Mouse (Mus musculus) regulatory T cell (primary cell): ENCODE data around the gene 1700113H08Rik.

Source experiments
- in situ Hi-C: fragments of 300-600 bp; cut with MboI, MseI; formaldehyde crosslinking; loops from one replicate; pipeline ENCODE4 v1.15.1; 2025; ENCODE audit warnings: high pct_unique_total_duplicates

Gene 1700113H08Rik

DNA sequence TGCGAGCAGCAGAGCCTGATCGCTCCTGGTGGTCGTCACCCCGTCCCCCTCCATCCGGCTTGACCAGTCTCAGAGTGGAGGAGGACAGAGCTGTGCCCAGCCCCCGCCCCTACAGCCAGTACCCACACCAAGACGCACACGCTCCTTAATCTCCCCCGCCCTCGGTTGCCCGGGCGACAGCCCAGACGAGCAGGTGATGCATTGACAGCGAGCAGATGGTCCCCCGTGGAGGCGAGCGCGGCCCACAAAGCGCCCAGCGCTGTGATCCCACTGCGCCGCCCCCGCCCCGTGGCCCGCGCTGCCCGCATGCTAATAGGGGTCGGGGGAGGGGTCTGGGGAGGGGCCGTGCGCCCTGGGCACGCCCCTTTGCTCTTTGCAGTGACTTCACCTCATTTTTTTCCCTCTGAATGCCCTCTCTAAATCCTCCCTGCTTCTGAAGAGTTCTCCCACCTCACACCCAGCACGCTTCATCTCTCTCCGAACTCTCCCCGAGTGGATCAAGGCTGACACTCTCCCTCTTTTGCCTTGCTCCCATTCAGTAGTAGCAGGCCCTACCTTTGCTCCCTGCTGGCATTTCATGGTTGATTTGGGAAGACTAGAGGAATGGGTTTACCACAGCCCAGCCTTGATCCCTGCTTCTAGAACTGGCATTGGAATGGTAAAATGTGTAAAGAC lies 543 bp downstream of the 1700113H08Rik start:
- in situ Hi-C loops, result no loop called here

DNA sequence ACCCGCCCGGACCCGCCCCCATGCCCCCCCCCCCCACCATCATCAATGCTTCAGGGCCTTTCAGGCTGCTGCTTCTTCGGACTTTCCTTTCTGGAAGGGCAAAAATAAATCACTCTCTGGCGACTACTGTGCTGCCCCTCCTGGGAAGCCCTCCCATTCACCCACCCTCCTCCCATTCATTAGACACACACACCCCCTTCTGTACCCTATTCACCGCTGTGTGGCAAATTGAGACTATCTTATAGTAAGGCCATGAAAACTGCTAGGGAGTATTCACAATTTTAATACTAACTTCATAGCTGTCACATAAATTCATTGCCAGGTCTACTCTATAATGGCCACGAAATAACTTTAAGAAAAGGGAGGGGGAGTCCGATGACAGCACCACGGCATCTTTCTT lies 1.1 kb downstream of the 1700113H08Rik start:
- in situ Hi-C loops, result no loop called here

DNA sequence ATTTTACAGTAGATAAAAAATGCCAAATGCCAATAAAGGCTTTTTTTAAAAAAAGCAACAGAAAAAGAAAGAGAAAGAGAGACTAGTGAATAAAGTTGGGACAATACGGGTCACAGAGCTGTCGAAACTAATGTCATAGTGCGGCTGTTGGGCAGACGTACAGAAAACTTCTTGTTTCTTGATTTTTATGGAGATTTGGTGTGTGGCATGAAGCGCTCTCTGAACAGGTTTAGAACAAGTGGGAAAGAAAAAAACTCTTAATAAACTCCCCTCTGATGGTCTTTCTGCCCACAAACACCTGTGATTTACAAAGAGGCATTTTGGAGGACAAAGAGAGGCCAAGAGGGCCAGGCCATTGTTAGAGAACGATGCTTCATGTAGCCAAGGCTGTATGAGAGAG lies 1.6 kb downstream of the 1700113H08Rik start:
- in situ Hi-C loops, result no loop called here

DNA sequence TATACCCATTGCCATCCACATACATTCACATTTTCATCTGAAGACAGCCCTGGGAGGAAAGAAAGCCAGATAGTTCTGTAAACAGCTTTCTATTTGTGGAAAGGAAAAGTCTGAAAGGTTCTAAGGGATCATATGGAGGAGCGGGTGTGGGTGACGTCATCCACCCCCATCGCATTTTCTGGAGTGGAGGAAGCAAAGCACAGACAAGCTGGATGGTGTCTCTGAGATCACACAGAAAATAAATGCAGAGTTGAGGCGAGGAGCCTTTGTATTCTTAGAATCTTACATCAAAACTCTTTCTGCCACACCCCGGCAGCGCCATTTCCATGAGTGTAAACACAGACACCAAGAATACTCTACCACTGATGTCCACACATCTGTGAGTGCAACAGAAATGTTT lies 26.4 kb downstream of the 1700113H08Rik start:
- in situ Hi-C loops, result no loop called here

DNA sequence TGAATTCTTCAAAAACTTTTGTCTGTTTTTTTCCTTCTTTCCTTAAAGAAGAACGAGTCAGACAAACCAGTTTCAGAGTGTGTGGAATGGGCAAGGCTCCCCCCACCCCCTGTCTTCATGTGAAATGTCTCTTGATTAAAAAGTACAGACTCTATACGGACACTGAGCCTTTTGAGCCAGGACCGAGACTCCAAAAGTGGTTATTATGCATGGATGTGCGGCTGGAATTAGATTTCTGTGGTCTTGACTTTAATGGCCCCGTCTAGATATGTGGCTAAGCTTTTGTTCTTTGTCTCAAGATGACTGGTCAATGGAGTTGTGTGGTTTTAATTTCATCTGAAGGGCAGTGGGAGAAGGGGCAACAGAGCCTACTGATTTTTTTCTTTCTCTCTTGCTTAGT lies 29.8 kb downstream of the 1700113H08Rik start:
- in situ Hi-C loops, result no loop called here

DNA sequence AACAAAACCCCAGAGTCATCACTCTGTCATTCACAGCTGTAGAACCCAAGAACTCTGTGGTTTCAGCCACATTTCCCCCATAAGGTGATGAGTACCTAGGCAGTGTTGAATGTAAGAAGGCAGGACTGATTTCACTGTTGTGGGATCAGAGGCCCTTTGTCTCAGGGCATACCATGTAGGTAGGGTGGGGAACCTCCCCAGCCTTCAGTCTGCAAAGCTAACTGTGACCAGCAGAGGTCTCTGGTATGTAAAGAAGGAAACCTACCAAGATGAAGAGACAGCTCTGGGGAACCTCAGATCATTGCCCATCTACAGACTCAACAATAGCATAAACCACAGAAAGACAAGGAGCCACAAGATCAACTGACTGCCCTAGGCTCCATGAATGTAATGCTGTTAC lies 36.4 kb downstream of the 1700113H08Rik start:
- in situ Hi-C loops, result loop anchor here (5.0 kb wide), 1 partner anchor 52 kb away; no protein-coding TSS in a partner anchor

DNA sequence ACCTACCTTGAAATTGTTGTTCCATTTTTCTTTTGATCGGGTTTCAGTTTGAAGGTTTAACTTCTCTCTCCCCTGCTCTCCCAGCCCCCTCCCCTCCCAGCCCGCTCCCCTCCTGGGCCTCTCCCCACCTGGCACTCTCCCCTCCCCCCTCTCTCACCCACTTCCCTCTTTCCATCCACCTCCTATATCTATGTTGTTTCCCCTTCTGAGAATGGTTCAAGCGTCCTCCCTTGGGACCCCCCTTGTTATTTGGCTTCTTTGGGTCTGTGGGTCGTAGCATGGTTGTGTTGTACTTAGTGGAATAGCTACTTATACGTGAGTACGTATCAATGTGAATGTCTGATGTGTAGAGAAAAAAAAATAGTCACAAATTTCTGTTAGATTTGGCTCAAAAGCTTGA lies 40.9 kb downstream of the 1700113H08Rik start:
- in situ Hi-C loops, result no loop called here

DNA sequence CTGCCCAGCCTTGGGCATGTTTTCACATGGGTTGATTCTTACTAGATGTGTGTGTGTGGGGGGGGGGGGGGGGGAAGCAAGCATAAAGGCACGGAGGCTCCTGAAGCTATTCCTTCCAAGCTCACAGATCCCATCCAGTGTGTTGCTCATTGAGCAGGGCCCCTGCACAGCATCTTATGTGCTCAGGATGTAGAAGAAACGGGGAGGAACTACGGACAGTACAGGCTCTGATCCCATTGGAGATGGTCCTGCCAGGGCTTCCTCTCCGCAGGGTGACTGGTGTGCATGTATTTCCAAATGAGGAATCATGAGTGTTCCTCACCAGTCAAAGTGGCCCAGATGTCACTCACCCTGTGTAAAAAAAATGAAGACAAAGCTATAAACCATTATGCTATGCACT lies 42.8 kb downstream of the 1700113H08Rik start:
- in situ Hi-C loops, result no loop called here

DNA sequence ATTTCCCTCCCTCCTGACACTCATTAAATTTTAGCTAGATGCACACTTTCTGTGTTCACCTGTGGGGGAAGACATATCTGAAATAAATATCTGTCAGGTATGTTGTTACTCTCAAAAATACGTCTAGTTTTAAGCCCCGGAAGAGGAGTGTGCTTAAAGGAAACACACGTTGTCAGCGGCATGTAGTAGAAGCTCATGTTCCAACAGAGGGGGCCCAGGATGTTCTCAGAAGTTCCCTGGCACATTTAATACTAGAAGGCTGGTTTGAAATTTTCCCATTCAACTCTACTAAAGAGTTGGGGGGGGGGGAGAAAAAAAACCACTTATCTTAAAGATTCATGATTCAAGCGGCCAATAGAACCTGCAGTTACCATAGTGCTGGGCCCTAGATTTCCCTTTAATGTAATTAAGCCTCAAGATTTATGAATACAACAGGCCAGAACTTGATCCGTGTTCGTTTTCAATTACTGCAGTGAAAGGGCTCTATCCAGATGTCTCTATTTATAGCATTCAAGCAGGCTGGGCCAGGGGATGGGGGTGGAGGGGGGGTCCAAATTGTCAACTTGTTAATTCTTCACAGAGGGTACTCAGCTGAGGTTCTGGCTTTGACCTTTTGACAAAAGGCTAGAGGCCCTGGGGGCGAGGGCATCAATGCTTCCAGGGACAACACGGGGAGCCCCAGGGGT lies 43.6 kb downstream of the 1700113H08Rik start:
- in situ Hi-C loops, result no loop called here

DNA sequence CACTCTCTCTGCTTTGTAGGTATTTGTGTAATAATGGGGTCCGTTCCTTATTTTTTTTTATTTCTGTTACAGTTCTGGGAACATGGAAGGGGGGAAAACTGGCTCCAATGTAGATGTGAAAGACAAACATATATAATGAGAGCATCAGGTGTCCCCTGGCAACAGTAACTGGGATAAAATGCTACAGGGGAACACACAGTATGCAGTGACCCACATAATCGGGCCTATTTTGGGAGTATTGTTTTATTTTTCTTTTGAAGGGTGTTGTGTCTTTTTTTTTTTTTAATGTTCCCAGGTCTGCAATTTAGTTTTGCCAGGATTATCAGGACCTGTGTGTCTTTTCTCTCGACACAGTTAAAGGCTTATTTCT lies 44.1 kb downstream of the 1700113H08Rik start:
- in situ Hi-C loops, result no loop called here

DNA sequence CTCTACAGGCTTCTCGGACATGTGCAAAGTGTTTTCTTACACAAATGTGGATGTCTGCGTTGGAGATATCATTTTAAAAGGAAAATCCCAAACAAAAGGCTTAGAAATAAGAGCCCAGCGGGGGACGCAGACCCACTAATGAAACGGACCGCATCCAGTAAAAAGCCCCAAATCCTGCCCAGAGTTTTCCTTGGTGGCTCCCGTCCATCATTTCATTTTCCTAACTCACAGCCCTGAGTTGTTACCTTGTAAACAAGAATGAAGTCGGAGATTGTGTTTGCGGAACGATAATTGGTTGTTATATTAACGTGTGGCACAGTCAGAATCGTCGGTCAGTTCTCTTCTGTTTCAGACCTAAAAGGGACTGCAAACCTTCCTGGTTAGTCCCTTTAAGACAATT lies 44.6 kb downstream of the 1700113H08Rik start:
- in situ Hi-C loops, result no loop called here

DNA sequence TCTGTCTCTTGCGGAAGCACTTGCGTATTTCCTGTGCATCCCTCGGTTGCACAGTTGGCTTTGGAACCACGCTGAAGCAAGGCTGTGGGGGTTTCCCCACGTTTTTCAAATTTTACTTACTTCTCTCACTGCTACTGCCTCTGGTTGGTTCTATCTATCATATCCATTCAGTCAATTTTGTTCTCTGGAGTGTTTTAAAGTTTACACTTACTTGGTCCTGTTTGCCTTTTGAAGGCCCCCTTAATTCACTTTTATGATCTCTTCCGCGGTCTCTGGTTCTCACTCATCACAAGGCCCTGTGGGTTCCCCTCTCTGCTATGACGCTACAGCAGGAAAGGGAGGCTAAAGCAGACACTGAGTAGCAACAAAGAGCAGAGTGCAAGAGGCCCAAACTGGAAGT lies 45.4 kb downstream of the 1700113H08Rik start:
- in situ Hi-C loops, result no loop called here

DNA sequence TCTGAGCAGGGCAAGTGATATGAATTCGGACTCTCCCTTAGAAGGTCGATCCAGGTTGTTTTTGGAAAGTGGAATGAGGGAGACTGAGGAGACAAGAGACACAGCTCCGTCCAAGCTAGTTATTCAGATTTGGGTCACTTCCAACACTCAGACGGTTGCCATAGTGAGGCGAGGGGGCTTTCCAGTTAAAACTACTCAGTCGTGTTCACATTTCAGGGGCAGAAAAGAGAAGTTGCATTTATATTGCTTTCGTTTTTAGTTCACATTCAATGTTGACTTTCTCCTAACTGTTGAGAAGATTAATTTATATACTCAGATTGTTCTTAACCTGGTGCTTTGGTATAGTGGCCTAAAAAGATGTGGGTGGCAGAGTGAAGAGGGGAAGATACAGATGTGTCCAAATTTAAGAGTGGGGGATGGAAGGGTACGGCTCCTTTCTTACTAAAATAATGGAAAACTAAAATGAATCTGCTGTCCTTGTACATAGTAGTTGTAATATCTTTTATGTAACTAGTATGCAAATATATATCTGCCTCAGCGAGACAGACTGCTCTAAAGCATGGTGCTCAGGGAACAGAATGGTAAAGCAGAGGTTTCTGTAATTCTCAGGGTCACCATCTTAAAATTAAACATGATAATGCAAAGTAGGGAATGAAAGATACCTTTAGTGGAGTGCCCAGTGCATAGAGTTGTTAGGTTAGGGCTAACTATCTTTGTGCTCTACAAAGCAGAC lies 49.9 kb downstream of the 1700113H08Rik start:
- in situ Hi-C loops, result no loop called here

DNA sequence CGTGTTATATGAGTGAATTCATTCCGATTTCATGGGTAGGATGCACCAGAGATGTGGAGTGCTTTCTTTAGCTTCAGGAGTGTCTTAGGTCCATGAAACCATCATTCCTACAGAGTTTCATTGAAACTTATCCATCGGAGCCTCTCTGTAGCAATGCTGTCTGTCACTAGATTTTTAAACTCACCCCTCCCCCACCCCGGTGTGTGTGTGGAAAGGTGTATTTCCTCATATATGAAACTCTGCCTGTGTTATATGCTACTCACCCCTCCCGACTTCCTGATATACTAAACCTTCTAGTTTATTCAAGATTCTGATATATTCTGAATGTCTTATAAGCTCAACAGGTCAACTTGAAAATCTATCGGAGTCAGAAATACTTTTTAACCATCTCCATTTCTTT lies 50.5 kb downstream of the 1700113H08Rik start:
- in situ Hi-C loops, result no loop called here

DNA sequence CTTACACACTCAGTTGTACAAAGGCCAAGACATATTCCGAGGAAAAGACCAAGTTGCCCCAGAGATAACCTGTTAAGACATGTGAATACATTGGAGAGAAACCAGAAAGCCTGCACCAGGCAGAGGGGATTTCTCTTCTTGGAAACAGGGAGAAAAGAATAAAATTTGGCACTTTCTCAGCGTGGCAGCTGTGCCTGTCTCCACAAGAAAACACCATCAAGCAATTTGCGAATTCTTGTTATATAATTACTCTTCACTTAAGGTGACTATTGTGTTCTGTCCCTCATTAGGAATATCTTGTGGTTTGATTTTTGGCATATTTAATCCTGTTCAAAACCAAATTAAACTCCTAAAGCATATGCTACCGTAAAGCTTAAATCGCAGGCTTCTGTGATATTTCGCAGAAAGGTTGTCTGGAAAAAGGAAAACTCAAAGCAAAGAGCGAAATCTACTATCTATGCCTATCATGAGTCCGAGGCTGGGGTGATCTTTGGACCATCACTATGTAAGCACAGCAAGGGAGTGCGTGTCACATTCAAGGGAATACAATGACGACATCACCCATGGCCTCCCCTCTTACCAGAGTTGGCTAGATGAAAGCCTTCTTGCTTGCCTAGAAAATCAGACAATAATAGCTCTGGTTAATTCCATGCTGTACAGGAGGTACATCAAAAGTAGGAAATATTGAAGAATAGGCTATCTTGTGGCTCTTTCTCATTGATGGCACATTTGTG lies 51.4 kb downstream of the 1700113H08Rik start:
- in situ Hi-C loops, result no loop called here

DNA sequence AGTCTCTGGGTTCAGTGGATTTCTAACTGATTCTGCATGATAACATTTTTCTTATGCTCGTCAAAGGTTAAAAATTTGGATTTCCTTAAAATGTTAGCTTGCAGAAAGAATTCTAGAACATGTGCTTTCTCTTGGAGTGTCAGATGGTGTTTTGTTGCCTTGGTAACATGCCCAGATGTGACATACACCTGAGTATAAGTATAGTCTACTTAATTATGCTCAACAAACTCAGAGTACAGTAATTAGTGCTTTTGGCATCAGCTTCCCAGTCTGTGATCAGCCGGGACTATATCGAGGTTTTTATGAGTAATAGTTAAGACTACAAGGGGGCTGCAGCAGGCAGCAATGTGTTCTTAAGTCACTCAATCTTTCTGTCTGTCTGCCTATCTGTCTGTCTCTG lies 53.1 kb downstream of the 1700113H08Rik start:
- in situ Hi-C loops, result no loop called here

DNA sequence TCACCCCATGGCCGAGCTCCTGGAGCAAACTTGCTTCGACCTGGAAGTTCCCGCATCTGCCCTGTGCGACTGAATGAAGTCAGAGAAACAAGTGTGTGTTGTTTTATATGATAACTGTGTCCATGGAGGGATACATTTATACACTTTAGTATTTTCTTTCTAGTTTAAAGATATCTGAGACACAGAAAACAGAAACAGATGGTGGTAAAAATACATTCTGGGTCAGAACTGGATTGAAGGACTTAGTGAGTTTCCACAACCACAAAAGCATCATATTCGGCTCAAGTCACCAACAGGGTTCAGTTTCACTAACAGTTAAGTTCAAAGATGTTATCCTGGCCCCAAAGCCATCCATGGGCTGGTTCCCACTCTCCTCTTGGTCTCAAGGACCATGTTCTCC lies 67.2 kb downstream of the 1700113H08Rik start:
- in situ Hi-C loops, result no loop called here

DNA sequence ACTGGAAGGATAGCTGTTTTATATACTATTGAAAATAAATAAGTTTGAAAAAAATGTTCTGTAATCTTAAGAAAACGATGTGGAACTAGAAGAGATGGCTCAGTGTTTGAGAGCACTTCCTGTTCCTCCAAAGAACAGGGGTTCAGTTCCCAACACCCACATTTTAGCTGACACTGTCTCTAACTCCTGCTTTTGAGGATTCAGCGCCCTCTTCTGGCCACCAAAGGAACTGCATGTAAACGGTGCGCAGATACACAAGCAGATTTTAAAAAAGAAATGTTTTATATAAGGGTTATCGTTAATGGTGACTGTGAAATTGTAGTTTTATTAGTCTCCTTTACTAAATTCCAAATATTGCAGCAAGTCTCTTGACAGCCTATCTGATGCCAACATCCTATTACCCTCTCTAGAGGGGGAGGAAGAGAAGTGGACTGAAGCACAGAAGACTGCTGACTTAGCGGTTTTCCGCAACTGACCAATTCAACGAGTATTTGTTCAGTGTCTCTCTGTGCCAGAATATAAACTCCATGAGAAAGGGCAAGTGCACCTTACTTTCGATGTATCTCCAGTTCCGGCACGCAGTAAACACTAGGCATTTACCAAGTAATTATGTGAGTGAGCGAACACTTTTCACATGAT lies 68.5 kb downstream of the 1700113H08Rik start:
- in situ Hi-C loops, result no loop called here

DNA sequence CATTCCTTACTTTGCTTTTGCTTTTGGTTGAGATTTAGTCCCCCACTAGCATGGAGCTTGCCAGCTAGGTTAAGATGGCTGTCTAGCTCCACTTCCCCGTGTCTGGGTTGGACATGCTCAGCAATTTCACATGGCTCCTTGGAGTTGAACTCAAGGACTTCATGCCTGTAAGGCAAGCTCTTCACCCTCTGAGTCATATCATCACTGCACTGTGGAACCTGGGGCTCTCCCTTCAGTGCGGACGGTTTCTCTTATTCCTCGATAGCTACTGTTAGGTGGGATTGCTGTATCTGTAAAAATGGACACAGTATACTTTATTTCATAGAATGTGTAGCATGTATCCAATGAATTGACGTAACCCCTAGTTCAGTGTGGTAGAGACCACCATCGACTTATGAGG lies 93.2 kb downstream of the 1700113H08Rik start:
- in situ Hi-C loops, result no loop called here

DNA sequence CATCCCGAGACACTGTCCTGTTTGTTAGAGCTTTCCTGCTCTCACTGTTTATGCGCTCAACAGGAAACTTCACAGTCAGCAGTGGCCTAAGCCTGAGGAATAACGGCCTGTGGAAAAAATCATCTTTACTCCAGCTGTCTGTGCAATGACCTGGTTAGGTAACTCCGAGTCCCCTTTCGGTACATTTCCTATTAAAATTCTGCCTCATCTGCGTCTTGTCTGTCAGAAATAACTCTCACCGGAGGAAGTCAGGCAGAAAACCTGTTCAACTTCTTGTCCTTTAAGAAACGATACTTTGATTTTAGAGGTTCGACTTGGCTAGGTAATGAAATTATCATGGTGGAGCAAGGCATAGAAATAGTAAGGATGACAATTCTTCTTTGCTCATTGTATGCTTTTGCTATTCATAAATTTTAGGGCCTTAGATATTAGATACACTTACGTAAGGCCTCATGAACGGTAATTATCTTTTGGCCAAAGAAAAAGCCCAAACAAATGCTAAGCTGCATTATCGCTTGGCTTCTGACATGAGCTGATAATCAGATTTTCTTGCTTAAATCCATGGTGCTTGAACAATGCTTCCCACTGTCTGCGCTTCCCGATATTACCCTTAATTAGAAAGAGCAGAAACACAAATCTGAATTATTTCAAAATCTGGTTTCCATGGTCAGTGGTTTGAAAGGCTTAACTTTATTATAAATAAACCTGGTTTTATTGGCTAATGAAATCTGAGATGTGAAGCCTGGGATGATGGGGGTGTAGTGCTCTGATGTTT lies 96.1 kb downstream of the 1700113H08Rik start:
- in situ Hi-C loops, result no loop called here

DNA sequence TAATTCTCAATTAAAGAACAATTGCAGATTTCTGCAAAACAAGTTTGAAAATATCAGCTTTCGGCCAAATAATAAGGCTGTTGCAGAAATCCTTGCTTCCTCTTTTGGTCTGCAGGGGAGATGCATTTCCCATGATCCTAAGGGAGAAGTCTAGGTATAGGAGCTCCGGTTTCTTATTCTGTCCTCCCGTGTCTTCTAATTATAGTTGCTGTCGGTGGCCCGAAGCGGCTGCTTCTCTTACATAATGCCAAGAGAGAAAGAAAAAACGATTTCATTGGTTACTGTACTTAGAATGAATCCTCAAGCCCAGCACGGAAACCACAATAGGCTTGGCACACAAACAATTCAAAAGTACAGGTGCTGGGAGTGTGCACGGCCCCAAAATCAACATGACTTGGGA lies 101.9 kb downstream of the 1700113H08Rik start:
- in situ Hi-C loops, result no loop called here
